Mouse (Mus musculus): ENCODE measurements around the gene Rps6ka6.
A peak's percentile ranks its signal among the peaks of the same experiment; 100 is the strongest.

Gene Rps6ka6

GRCm38 (mm10) chrX:111537859-111538258 is at the start of gene Rps6ka6:
Gene Rps6ka6 (minus strand): TSS chrX:111537959.
- no peak for DNase-seq (ENCODE audit: low spot score in 2 of 2)

- no peak for DNase-seq (ENCODE audit: low spot score in 2 of 2)
Measured at GRCm38 (mm10) chrX:111577044-111577443, 39.3 kb upstream of the Rps6ka6 start.

- no peak for DNase-seq (ENCODE audit: low spot score in 2 of 2)
Measured at GRCm38 (mm10) chrX:111518206-111518605, 19.6 kb downstream of the Rps6ka6 start.

- DNase-seq (ENCODE audit: low spot score in 2 of 2) = peak in 1 of 2 experiments; percentile 5
Measured at GRCm38 (mm10) chrX:111463565-111464093, 74.1 kb downstream of the Rps6ka6 start.

GRCm38 (mm10) chrX:111462833-111463564 is 74.8 kb downstream of the Rps6ka6 start:
- DNase-seq (ENCODE audit: low spot score in 2 of 2) = peak; percentile 19 to 38

GRCm38 (mm10) chrX:111462495-111462832 is 75.3 kb downstream of the Rps6ka6 start:
- DNase-seq (ENCODE audit: low spot score in 2 of 2) = peak in 1 of 2 experiments; percentile 17

GRCm38 (mm10) chrX:111462092-111462491 is 75.7 kb downstream of the Rps6ka6 start:
- no peak for DNase-seq (ENCODE audit: low spot score in 2 of 2)

GRCm38 (mm10) chrX:111460166-111460565 is 77.6 kb downstream of the Rps6ka6 start:
- DNase-seq (ENCODE audit: low spot score in 2 of 2) = no peak

- DNase-seq (ENCODE audit: low spot score in 2 of 2) = no peak
Measured at GRCm38 (mm10) chrX:111436571-111436970, 101.2 kb downstream of the Rps6ka6 start.

GRCm38 (mm10) chrX:111414775-111415174 is 123.0 kb downstream of the Rps6ka6 start:
- DNase-seq (ENCODE audit: low spot score in 2 of 2) = no peak

GRCm38 (mm10) chrX:111404816-111405215 is 132.9 kb downstream of the Rps6ka6 start:
- no peak for DNase-seq (ENCODE audit: low spot score in 2 of 2)

- no peak for DNase-seq (ENCODE audit: low spot score in 2 of 2)
Measured at GRCm38 (mm10) chrX:111377020-111377419, 160.7 kb downstream of the Rps6ka6 start.

- no peak for DNase-seq (ENCODE audit: low spot score in 2 of 2)
Measured at GRCm38 (mm10) chrX:111374177-111374576, 163.6 kb downstream of the Rps6ka6 start.
